Mouse (Mus musculus): ENCODE results near the gene Srsf2. TPM values are rescaled to one million over a fixed set of nuclear protein-coding genes. Genes with fewer than 3 reads are reported as not detected.

Gene Srsf2
- polyA plus RNA-seq, 1 experiment = 214 TPM

DNA sequence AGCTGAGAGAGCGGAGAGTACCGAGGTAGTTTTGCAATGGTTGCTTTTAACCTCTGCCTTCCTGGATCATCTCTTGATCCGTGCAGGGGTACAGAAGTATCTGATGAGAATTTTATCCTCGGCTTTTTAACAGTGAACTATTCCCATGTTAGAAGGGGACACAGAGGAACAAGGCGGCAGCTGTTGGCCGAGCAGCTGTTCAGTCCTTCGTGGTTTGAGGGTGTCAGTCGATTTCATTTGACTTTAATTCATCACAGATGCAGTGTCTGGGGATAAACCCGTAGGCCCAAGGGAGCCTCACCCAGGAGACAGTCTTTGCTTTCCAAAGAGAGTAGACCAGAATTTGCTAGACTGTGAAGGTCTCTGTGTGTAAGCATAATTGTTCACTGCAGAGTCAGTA lies 18.6 kb upstream of the Srsf2 start:
- Histone ChIP-seq H3K27me3 (replicated peaks; ENCODE audit: control insufficient read depth, insufficient read depth, low read length) (no peaks in the 10 kb centered on the region), H3K36me3 (ENCODE audit: control insufficient read depth, insufficient read depth, low read length) (peaks cover 2% of the 10 kb centered on the region), H3K4me1 (ENCODE audit: control insufficient read depth, insufficient read depth, low read length) (no peaks in the 10 kb centered on the region; the same call in 1 of the 2 replicates), H3K27ac (ENCODE audit: insufficient read depth, low read depth, low read length) (no peak overlapping the region), H3K4me3 (ENCODE audit: insufficient read depth, low read depth, low read length) (no peak overlapping the region)
- no peak for DNase-seq
- no peak for TF ChIP-seq CTCF (conservative IDR thresholded peaks at IDR 0.05; ENCODE audit: insufficient read depth, insufficient read length, low read depth, low read length)
- no peak for TF ChIP-seq POLR2A (IDR thresholded peaks at IDR 0.05; ENCODE audit: low read depth, low read length)
- WGBS = 88% methylated on average over 9 of the region's 9 CpGs

DNA sequence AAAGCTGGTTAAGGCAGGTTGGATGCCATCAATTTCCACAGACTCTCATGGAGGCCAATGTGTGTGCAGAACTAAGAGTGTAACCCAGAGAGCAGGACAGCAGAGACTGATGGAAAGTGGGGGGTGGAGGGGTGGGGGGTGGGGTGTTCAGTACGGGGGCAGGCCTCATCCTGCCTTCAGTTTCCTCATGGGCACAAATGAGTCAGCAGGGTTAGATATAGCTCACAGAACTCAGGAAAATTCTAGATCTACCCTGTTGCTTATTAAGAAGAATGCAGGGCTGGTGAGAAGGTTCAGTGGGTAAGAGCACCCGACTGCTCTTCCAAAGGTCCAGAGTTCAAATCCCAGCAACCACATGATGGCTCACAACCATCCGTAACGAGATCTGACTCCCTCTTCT lies 16.7 kb upstream of the Srsf2 start:
- H3K36me3 ChIP-seq (ENCODE audit: control insufficient read depth, insufficient read depth, low read length) = peaks cover 2% of the 10 kb centered on the region
- H3K4me3 ChIP-seq (ENCODE audit: insufficient read depth, low read depth, low read length) = no peak overlapping the region
- no peak for DNase-seq
- 57% methylated on average over 4 of the region's 4 CpGs for WGBS
- peaks cover 4% of the 10 kb centered on the region; the same call in 1 of the 2 replicates for H3K4me1 ChIP-seq (ENCODE audit: control insufficient read depth, insufficient read depth, low read length)
- H3K27ac ChIP-seq (ENCODE audit: insufficient read depth, low read depth, low read length) = peak overlapping the region; percentile 60
- no peak for TF ChIP-seq CTCF (conservative IDR thresholded peaks at IDR 0.05; ENCODE audit: insufficient read depth, insufficient read length, low read depth, low read length)
- TF ChIP-seq POLR2A (IDR thresholded peaks at IDR 0.05; ENCODE audit: low read depth, low read length) = no peak
- H3K27me3 ChIP-seq (replicated peaks; ENCODE audit: control insufficient read depth, insufficient read depth, low read length) = no peaks in the 10 kb centered on the region

DNA sequence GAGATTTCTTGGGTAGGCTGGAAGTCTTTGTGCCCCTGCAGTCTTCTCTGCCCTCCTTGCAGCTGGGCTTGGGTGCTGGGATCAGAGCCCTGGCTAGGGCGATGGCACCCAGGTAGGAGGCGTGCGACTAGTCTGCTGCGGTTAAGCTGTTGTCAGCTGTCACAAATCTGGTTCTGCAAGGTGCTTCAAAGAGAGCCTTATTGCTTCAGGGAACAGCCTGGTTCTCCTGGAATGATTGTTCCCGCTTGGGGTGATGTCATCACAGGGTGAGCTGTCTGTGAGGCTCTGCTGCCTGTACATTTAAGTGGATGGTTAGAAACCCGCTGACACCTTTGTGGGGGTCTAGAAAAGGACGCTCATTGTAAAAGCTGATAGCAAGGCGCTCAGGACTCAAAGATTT lies 16.3 kb upstream of the Srsf2 start:
- peak overlapping the region; percentile 60 for H3K27ac ChIP-seq (ENCODE audit: insufficient read depth, low read depth, low read length)
- H3K4me1 ChIP-seq (ENCODE audit: control insufficient read depth, insufficient read depth, low read length) = peaks cover 4% of the 10 kb centered on the region; the same call in 1 of the 2 replicates
- TF ChIP-seq CTCF (conservative IDR thresholded peaks at IDR 0.05; ENCODE audit: insufficient read depth, insufficient read length, low read depth, low read length) = no peak
- no peak for TF ChIP-seq POLR2A (IDR thresholded peaks at IDR 0.05; ENCODE audit: low read depth, low read length)
- no peaks in the 10 kb centered on the region for H3K27me3 ChIP-seq (replicated peaks; ENCODE audit: control insufficient read depth, insufficient read depth, low read length)
- DNase-seq = no peak
- H3K36me3 ChIP-seq (ENCODE audit: control insufficient read depth, insufficient read depth, low read length) = peaks cover 2% of the 10 kb centered on the region
- H3K4me3 ChIP-seq (ENCODE audit: insufficient read depth, low read depth, low read length) = no peak overlapping the region
- WGBS = 90% methylated on average over 8 of the region's 8 CpGs

DNA sequence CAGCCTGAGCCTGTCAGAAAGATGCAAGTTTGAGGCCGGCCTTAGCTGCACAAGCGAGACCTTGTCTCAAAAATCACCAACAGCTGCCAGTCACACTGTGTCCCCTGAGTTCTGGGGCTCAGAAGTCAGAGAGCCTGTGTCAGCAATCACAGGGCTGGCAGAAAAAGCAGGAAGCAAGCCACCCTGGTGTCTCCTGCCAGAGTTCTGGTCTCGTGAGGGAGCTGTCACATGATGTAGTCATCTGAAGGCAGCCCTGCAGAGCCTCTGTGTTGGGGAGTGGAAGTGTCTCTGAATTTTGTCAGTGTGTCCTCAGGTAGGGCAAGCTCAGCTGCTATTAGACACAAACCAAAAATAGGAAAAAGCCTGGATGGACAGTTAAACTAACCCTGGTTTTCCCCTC lies 15.2 kb upstream of the Srsf2 start:
- H3K27me3 ChIP-seq (replicated peaks; ENCODE audit: control insufficient read depth, insufficient read depth, low read length) = no peaks in the 10 kb centered on the region
- H3K27ac ChIP-seq (ENCODE audit: insufficient read depth, low read depth, low read length) = peak overlapping the region; percentile 54; the same call in 1 of the 2 replicates
- no peak for TF ChIP-seq CTCF (conservative IDR thresholded peaks at IDR 0.05; ENCODE audit: insufficient read depth, insufficient read length, low read depth, low read length)
- TF ChIP-seq POLR2A (IDR thresholded peaks at IDR 0.05; ENCODE audit: low read depth, low read length) = no peak
- H3K36me3 ChIP-seq (ENCODE audit: control insufficient read depth, insufficient read depth, low read length) = peaks cover 2% of the 10 kb centered on the region
- peaks cover 4% of the 10 kb centered on the region; the same call in 1 of the 2 replicates for H3K4me1 ChIP-seq (ENCODE audit: control insufficient read depth, insufficient read depth, low read length)
- DNase-seq = peak; percentile 83
- 36% methylated on average over 3 of the region's 3 CpGs for WGBS
- no peak overlapping the region for H3K4me3 ChIP-seq (ENCODE audit: insufficient read depth, low read depth, low read length)

DNA sequence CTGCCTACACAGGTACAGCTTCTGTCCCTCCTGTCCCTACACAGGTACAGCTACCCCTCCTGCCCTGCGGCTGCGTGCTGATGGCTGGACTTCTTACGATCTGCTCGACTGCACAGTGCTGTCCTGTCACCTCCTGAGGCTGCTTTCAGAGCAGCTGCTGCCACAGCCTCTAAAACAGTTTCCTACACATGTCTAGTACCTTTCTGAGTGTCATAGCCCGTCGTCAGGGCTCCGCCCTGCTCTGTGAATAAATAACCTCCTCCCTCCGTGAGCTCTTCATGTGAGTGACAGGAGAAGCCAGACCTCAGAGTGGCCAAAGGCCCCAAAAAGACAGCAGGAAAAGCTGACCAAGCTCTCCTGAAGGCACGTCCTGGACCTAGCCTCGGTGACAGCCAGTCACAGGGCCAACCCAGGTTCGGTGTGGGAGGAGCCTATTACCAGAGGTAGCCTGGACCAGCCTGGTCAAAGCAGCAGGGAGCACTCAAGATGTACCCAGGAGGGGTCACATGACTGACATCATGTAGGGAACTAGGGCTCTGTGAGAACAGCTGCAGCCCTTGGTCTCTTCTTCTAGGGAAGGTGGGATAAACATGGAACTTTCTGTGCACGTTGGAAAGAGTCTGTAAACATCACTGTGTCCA lies 13.2 kb upstream of the Srsf2 start:
- WGBS = 51% methylated on average over 12 of the region's 12 CpGs
- peaks cover 4% of the 10 kb centered on the region; the same call in 1 of the 2 replicates for H3K4me1 ChIP-seq (ENCODE audit: control insufficient read depth, insufficient read depth, low read length)
- DNase-seq = peak; percentile 78

GRCm38 (mm10) chr11:116864444-116864843 lies 11.6 kb upstream of the Srsf2 start:
- TF ChIP-seq POLR2A (IDR thresholded peaks at IDR 0.05; ENCODE audit: low read depth, low read length) = no peak
- TF ChIP-seq CTCF (conservative IDR thresholded peaks at IDR 0.05; ENCODE audit: insufficient read depth, insufficient read length, low read depth, low read length) = no peak
- peaks cover 4% of the 10 kb centered on the region; the same call in 1 of the 2 replicates for H3K4me1 ChIP-seq (ENCODE audit: control insufficient read depth, insufficient read depth, low read length)
- DNase-seq = peak; percentile 52
- H3K4me3 ChIP-seq (ENCODE audit: insufficient read depth, low read depth, low read length) = no peak overlapping the region
- H3K36me3 ChIP-seq (ENCODE audit: control insufficient read depth, insufficient read depth, low read length) = peaks cover 3% of the 10 kb centered on the region
- H3K27me3 ChIP-seq (replicated peaks; ENCODE audit: control insufficient read depth, insufficient read depth, low read length) = no peaks in the 10 kb centered on the region
- WGBS = 60% methylated on average over 10 of the region's 10 CpGs
- no peak overlapping the region for H3K27ac ChIP-seq (ENCODE audit: insufficient read depth, low read depth, low read length)

More for the DNA sequence above, 13.2 kb upstream of the Srsf2 start:
- Histone ChIP-seq H3K27ac (ENCODE audit: insufficient read depth, low read depth, low read length) (no peak overlapping the region), H3K4me3 (ENCODE audit: insufficient read depth, low read depth, low read length) (no peak overlapping the region), H3K27me3 (replicated peaks; ENCODE audit: control insufficient read depth, insufficient read depth, low read length) (no peaks in the 10 kb centered on the region), H3K36me3 (ENCODE audit: control insufficient read depth, insufficient read depth, low read length) (peaks cover 3% of the 10 kb centered on the region)
- TF ChIP-seq CTCF (conservative IDR thresholded peaks at IDR 0.05; ENCODE audit: insufficient read depth, insufficient read length, low read depth, low read length) = no peak
- TF ChIP-seq POLR2A (IDR thresholded peaks at IDR 0.05; ENCODE audit: low read depth, low read length) = no peak

DNA sequence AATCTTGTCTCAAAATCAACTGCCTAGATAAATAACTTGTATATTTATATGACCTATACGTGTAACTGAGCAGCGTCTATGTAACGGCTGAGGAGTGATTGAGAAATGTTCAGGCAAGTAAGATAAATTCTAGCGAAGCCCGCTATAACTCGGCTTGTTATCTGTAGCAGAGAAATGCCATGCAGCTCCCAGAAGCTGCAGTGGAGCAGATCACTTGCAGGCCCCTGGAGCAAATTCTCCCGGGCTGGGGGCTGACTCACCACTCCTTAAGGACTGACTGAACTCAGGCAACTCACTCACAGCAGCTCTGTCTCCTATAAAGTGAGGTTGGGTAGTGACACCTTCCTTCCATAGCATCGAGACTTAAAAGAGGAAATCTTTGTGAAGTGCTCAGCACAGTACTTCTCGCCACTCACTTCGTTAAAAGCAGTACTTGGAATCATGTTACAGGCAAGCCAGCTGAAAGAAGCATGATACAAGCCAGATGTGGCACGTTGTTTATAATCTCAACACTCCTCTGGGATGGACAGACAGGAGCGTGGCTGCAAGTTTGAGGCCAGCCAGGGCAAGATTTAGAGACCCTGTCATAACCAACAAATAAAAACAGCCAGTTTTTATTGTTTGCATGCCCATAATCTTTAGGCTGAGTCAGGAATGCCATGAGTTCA lies 4.4 kb upstream of the Srsf2 start:
- H3K4me3 ChIP-seq (ENCODE audit: insufficient read depth, low read depth, low read length) = no peak overlapping the region
- peaks cover 3% of the 10 kb centered on the region for H3K36me3 ChIP-seq (ENCODE audit: control insufficient read depth, insufficient read depth, low read length)
- H3K4me1 ChIP-seq (ENCODE audit: control insufficient read depth, insufficient read depth, low read length) = no peaks in the 10 kb centered on the region
- TF ChIP-seq POLR2A (IDR thresholded peaks at IDR 0.05; ENCODE audit: low read depth, low read length) (no peak), CTCF (conservative IDR thresholded peaks at IDR 0.05; ENCODE audit: insufficient read depth, insufficient read length, low read depth, low read length) (no peak)
- no peak overlapping the region for H3K27ac ChIP-seq (ENCODE audit: insufficient read depth, low read depth, low read length)
- DNase-seq = no peak
- WGBS = 76% methylated on average over 12 of the region's 12 CpGs
- H3K27me3 ChIP-seq (replicated peaks; ENCODE audit: control insufficient read depth, insufficient read depth, low read length) = no peaks in the 10 kb centered on the region
